Mouse (Mus musculus): ENCODE data around the gene Sptlc3. TPM values are rescaled to one million over a fixed set of nuclear protein-coding genes. Genes with fewer than 3 reads are reported as not detected.

Sptlc3 gene
- total RNA-seq (2021) (not detected), polyA plus RNA-seq (2012; rRNA removed) (not detected in 2 replicates)
- long read RNA-seq: 0 reads

DNA sequence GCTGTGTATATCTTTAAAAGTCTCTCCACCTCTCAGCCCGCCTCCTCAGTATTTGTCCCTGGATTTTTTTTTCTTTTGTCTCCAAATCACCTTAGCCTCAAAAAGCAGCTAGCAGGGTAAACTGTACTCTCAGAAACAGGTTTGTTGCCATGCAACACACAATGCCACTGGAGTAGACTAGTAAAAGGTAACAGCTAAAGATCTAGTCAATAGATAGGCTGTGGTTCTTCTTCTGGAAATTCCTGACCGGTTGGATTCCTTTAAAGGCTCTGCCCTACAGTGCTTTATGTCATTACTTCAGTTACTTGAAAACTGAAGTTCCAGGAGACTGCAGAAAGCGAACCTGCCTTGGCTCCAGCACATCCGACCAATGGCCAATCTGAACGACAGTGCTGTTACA, at the start of gene Sptlc3:
Gene Sptlc3, plus strand, starts transcription at position 78 of the 400 bp plus-strand sequence.
- no peak for DNase-seq

DNA sequence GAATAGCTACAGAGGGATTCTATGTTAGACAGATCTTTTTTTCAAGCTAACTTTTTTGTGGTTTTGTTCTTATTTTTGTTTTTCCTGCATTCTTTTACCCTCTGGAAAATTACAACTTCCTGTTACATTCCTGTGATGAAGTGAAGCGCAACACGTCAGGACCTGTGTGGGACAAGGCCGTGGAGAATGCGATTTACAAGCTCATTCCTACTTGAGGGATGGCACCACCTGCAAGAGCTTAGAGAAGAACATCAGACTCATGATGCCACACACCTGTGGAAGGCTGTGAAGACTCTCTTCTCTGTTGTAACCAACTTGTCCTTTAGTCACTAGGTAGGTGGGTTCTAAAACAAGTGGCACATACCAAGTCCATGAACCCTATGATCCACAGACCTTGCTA, 26.0 kb upstream of the Sptlc3 start:
- DNase-seq: no peak

DNA sequence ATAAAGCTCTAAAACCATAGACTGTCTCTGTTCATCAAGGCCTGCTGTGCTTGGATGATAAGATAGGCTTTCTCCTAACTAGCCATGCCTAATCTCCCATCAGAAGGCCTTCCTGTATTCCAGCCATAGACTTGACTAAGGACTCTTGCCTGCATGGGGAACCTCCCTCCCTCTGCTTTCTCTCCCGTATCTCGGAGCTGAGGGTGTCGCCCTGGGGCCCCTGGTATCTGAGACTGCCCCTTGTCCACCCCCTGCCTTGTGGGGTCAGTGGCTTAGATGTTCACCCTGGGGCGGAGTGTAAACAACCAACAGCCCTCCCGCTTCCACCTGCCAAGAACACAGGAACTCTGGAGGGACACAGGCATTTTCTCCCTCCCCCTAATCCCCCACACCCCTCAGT, 5.0 kb upstream of the Sptlc3 start:
- DNase-seq: no peak

DNA sequence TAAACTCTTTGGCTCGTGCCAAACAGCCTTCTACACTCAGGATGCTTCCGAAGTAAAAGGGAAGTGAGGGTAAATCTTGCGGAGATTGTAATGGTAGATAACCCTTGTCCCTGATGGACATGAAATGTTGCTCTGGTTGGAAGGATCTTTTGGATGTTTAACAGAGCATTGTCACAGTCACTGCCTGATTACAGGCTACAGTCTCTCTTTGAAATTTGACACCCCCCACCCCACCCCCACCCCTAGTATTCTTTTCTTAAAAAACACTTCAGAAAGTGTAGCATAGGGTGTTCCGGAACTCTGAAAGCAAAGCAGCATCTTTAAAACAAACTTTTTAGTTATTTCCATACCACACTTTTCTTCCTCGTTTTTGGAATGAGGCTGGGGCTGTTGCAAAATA, 916 bp downstream of the Sptlc3 start:
- no peak for DNase-seq

DNA sequence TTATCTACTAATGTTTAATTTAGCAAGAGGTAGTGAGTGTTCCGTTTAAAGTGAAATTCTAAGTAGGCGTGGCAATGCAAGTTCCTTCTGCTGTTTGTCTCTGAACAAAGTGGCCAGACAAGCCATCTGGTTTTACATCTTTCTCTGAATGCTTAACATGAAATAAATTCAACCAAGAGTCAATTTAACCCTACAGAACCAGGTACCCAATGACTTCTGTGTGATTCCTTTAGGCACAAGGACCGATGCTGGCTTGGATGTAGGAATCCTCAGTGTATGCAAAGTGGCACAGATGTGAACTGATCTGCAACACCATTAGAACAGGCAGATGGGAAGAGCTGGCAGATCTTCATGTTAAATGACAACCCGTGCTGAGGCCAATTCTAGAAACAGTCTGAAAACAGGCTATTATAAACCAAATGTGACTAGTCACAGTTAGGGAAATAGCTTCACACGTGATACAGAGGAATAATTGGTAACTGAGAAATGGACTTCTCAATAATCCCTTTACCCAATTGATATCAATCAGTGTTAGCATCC, 68.3 kb downstream of the Sptlc3 start:
- no peak for DNase-seq

DNA sequence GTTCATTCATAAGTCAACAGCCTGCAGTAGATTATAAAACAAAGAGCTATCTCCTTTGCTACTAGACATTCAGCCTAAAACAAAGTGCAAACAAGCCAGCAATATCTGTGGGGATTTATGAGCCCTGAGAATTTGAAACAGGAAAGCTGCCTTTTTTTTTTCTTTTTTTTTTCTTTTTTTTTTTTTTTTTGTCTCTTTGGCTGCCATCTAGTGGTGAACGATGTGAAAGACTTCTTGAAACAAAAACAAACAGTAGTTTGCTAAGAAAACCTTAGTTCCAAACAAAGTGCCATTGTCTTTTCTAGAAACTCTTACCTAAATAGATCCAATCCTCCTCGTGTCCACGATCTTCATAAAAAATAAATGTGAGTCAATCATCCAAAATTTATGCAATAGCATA, 85.6 kb downstream of the Sptlc3 start:
- no peak for DNase-seq

DNA sequence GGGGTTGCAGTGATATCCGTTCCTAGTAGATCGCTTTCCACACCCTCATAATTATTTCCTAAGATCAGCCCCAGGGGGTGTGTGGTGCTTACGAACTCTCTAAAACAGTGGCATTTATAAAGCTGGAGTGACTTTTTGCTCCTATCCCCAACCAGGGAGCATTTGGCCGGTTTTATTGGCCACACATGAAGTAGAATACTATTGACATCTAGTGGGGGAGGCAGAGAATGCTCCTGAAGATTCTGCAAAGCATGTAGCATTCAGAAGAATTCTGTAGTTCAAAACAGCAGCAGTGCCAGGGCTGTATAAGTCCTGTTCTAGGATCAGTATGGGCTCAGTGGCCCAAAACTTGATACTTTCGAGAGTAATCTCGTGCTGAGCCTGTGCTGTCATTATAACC, 89.1 kb downstream of the Sptlc3 start:
- DNase-seq: no peak

DNA sequence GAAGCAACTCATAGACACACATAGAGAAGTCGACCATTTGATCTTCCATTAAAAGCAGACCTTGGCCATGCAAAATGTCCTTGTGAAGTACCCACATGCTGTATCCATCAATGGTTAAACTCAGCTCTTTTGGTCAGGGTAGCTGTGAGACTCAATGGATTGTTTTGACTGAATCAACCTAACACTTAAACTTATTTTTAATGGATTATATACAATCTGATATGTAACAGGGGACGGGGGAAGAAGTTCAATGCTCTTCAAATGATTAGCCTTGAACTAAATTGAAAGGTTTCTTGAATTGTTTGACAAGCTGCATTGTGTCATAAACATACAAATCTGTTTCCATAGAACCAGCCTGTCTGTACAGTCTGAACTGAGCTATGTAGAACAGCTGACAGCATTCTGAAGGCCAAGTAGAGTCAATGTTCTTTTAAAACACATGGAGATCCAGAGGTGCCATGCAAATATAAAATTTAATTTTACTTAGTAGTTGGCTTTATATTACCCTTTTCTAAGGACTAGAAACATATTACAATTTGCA, 94.0 kb downstream of the Sptlc3 start:
- no peak for DNase-seq

DNA sequence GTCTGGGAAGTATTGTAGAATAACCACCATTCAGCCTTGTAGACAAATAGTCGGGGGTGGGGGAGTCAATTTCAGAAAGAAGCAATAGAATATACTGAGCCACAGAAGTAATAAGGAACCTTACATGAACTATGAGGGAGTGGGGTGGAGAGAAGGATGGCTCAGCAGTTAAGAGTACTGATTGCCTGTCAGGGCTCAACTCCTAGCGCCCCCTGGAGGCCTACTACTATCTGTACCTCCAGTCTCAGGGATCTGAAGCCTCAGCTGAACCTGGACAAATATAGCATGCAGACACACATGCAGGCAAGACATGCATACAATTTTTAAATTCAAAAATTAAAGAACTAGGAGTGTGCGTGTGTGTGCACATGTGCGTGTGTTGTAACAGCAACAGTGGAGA, 96.2 kb downstream of the Sptlc3 start:
- DNase-seq: peak; percentile 49

DNA sequence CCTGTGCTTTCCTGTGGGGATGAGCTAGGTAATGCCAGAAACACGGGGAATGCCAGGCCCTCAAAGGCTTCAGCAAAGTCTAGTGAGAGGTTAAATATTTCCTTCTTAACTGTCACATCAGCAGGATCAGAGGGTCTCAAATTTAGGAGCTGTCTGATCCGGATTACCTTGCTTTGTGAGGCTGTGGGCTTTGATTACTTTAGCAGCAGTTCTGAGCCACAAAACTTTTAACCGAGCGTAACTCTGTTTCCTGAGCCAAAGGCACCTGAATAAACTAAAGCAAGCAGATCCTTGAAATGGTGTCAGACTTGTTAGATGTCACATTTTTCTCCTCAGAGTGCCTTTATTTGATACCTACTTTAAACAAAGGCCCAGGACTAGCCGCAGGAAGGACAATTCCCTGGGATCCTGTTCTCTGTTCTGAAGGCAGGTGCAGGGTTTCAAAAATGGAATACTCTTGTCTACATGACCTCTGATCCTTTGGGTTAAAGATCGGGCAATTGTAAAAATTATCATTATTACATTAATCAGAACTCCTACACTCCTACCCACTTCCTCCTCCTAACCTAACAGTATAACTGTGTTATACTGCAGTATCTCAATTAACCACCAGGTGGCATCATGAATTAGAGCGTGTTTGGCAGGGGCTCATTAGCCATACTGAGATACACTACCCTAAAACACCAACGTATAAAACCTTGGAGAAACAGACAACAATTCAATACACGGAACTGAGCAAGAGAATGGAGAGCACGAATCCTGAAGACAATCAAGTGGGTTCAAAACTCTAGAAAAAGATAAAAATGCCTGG, 97.4 kb downstream of the Sptlc3 start:
- peak; percentile 35 for DNase-seq

DNA sequence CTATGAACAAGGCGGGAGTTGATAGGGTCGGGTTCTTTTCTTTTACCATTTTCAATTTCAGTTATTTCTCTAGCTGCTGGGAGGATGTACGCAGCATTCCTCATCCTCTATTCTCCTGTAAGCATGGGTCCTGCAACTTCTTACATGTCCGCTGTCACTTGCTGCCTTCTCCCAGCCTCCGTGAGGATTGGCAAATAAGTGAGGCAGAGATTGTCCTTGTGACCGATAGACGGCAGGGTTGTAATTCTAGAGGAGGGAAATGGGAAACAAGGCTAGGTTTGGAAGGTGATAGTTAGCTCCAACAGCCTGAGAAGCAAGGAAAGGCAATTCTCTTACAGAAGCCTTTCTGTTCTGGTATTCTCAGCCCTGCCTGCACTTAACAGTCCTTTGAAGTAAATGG, 98.4 kb downstream of the Sptlc3 start:
- peak; percentile 24 for DNase-seq

DNA sequence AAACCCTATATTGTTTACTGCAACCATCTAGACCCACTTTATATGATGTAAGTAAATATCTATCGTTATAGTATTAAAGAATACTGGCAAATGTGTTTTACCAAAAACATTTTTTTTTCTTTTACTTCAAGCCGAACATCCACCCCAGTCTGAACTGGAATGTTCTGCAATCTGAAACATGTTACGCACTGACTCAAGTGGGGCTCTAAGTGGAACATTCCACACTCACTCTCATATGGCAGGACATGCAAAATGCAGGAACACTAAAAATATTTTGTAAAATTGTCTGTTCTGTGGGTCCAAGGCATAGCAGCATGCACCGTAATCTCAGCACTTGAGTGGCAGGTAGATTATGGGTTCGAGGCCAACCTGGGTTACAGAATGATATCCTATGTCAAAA, 103.5 kb downstream of the Sptlc3 start:
- DNase-seq: no peak

DNA sequence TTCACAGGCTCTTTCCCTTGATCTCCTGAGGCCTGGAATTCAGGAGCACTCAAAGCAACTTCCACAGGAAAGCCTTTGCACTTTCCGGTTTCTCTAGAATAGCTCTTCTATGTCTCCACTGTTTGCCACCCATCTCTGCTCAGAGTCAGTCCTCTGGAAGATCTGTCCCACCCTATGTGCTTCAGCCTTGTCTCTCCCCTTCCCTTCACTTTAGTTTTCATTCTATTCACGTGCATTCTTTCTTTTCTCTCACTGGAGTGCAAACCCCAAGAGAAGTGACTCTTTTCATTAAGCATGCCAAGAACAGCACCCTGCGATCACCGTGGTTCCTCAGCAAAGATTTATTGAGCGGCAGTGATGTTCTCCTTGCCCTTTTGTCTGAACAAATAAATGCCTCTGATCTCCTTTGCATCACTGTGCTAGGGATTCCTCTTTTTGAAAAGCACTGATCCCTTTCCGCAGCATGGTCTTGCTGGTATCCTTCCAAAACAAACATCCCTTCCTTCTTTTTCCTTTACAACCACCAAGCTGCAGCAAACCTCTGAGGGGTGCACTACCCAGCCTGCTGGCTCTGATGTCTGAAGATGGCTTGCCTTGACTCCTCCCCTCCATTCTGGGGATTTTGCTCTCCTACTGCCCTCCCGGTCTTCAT, 108.0 kb downstream of the Sptlc3 start:
- DNase-seq: peak; percentile 47

DNA sequence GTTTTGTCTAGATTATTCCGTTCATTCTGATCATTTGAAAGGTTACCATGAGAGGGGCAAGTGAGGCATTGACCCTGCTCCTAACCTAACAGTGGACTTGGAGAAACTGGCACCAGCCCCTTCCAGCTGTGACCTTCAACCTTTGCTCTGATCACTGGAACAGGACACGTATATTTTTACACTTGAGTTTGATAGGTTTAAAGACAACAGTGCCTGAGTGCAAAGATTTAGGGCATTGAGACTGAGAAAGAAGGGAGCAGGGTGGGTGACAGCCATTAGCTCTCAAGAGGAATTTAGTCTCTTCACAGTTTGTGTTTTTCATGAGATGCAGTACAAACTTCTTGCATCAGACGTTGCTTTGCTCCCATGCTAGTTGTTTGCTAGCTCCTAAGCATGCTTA, 114.5 kb downstream of the Sptlc3 start:
- DNase-seq: no peak

DNA sequence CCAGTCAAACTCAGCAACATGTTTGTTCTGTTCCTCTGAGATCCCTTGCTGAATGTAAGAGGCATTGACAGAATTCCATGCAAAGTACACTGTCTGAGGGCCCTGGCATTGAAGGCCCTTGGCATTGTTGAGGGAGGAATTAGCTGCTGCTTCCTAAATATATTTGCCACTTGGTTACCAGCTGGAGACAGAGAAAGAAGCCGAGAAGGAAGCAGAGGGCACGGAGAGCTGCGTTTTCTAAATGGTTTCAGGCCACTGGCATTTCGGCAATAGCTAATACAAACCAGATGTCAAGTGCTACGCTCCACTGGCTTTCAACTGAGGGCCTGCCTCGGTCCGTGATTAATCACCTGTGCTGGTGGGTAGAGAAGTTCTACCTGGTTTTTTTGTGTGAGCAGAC, 115.1 kb downstream of the Sptlc3 start:
- DNase-seq: no peak

DNA sequence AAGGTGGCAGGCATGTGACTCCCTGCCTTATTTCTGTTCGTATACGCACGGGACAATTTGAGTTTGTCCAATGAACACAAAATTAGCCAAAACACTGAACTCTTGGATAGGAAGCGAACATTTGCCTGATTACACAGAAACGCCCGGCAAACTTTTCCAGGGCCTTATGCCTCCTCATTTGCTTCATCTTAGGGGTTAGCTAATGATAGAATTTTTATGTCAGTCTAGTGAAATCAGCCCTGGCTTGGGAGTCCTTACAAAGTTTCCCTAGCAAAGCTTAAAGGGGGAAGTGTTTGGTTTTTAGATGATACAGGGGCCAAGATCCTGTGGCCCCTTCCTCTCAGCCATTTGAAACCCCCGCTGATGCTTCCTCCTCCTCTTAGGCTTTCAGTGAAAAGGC, 115.5 kb downstream of the Sptlc3 start:
- DNase-seq: no peak

DNA sequence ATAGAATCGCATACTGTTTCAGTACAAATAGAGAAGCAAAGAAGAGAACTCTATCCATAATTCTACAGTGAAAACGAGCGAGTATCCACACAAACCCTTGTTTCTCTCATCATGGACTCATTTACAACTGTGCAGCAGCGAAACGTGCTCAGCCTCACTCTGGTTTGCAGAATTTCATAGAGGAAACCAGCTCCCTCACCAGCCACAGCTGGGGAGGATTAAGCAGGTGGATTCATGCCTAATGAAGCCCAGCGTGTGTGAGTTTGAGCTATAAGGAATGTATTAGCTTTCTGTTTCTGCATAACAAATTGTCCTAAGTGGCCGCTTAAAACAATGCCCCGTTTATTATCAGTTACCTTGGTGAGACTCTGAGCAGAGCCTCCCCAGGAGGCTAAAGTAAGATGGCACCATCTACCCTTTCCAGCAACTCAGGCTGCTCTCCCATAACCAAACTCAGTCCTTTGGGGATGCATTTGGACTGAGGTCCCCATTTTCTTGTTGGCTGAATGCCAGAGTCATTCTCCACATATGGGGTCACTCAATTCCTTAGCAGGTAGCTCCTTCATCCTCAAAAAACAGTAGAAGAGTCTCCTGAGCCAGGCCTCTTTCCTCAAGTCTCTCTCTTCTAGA, 116.1 kb downstream of the Sptlc3 start:
- no peak for DNase-seq

DNA sequence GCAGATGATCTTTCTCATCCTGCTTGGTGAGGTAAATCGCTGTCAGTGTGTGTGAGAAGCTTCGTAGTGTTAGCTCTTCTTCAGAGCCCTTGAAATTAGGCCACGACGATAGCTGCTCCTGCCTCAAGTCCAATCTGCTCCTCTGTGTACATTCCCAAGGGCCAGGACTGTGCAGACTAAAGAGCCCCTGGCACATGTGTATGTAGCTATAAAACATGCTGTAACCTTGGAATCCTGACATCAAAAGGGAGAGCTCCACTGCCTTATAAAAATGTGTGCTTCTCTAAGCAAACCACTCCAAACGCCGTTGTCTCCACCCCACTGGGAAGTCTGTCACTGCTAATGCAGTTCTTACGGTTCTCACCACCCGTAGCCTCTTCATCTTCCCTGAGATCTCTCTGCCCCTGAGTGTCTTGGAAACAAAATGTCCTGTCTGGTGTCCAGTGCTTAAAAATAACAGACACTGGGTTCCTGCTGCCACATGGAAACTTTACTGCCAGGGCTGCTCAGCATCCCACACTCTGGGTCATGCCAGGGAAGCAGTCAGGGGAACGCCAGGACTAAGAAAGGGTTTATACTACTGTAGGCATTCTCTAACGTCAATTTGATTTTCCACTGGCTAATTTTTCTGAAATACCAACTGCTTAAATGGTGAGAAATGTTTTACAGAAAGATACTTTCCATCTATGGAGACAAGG, 118.8 kb downstream of the Sptlc3 start:
- DNase-seq: peak; percentile 54

DNA sequence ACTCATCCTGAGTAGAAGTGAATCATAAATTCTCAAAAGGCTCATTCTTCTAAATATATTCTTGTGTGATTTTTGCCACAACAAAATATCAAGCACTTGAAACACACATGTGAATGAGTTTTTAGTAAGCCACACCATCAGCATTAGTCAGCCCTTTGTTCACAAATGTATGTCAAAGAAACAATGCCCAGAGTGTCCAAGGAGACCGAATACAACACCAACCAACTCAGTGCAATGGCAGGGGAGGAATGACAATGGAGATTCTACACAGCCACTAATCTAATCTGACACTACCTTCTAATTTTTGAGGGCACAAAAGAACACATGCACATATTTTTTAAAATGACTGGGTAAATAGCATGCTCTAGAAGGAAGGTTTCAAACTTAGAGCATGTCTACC, 132.8 kb downstream of the Sptlc3 start:
- DNase-seq: no peak

DNA sequence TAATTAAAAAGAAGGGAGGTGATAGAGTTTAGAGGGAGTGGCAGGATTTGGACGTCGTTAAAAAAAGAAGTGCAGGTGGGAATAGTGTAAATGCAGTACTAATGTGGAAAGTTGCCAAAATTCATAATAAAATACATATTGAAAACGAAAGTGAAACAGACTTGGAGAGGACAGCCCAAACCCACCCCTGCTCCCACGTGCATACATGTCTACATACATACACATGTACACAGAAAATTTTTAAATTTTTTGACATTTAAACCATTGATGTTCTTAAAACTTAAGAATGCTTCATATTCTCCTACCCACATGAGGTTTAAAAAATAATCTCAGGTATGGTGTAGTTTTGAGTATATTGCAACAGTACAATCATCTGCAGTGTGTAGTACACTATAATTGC, 135.0 kb downstream of the Sptlc3 start:
- DNase-seq: no peak

DNA sequence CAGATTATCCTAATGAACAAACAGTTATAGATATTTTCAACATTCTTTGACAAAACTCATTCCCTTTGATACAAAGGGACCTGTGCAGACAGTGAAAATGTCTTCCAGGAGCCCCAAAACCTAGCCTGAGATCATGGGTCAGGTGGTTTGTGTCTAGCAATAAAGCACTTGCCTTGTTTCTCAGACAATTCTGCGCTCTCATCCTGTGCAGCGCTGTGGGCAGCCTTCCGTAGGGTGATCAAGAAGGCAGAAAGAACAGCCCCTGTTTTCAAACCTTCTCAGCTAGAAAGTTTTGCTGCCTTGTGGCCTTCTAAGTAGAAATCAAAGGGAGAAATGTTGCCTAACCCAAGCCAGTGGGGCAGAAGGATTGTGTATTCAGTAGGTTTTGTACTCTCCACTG, 135.9 kb downstream of the Sptlc3 start:
- no peak for DNase-seq

DNA sequence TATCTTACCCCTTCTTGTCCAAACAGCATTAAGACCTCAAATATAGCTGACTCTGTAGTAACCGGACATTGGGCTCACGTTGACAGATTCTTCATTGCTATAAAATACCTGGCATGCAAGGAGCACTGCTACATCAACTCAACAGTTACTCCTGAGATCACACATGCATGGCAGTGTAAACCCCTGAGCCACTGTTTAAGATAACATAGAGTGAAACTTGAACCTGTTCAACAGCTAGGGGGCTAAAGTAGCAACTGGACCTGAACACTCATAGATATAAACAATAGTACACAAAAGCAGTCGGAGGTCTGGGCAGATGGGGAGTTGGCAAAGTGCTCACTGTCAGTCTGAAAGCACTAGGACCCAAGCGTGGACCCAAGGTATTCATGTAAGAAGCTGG, 140.8 kb downstream of the Sptlc3 start:
- no peak for DNase-seq
